Mouse (Mus musculus) gastrocnemius, postnatal 25 days (tissue): ENCODE results near the gene Ankrd53. TPM values are rescaled to one million over a fixed set of nuclear protein-coding genes. Genes with fewer than 3 reads are reported as not detected.
A peak's percentile ranks its signal among the peaks of the same experiment; 100 is the strongest.

Experiments
- DNase-seq: peaks from one replicate; pipeline ENCODE4 v3.0.0; 2022
- long read RNA-seq, 2 experiments: library from polyadenylated mRNA; stranded (forward); transcript quantifications; one replicate each; pipeline ENCODE4 v2.0.0; 2021
- total RNA-seq, 2 experiments: library from RNA; stranded (reverse); gene quantifications; 1 replicate in 1 of 2; 2 replicates in 1 of 2; pipeline ENCODE4 v1.2.3; 2021

The Ankrd53 gene
- not detected for total RNA-seq
- long read RNA-seq, experiment 1, result 0 reads
- long read RNA-seq, experiment 2, result 0 reads

DNA sequence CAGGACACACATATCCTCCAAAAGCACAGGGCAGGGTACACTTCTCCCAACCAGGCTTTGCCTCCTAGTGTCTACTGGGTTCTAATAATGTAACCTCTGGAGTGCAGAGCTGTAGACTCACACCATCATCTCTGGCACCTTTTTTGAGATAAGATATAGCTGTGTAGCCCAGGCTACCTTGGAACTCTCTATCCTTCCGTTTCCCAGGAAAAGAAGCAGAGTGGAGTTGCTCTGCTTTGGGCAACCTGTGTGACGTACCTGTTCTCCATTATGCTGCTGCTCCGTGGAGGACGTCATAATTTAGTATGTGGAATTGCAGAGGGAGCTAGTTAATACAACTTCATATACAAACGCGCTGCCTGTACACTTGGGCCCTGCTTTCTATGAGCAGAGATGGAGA lies at the start of gene Ankrd53:
TSS of gene Ankrd53 (plus strand) at position 301 of the 400 bp plus-strand sequence.
- no peak for DNase-seq

DNA sequence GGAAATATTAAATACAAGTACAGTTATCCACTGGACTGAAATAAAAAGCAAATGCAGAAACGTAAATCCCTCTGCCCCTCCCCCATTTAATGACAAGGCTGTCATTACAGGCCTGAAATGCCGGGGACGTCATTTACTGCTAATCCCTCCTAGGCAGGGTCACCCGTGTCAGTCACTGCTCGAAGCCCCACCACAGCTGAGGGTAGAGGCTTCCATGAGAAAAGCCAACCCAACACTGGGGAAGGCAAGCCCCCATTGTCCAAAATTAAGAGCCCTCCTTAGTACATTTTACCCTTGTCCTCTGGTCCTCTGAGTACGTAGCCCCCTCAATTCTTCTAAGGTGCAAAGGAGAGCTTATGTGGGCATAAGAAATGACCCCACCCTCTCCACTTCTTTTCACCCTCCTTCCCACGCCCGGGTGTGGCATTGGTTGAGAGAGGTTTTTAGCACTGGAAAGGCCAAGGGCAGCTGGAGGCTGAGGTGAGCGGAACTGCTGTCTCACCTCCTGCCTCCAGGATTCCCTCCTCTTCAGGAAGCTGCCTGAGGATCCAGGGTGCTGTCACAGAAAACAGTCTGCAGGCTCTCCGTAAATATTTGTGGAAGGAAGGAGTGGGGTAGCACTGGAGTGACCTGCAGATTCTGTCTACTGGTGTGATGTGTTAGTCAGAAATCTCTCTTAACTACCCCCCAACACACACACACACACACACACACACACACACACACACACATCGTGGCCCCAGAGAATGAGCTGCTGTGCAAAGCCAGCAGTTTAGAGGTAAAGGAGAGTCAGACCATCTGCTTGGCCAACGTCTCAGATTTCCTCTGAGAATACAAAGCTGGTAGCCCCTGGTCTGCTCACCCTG lies 48.9 kb upstream of the Ankrd53 start:
- no peak for DNase-seq

DNA sequence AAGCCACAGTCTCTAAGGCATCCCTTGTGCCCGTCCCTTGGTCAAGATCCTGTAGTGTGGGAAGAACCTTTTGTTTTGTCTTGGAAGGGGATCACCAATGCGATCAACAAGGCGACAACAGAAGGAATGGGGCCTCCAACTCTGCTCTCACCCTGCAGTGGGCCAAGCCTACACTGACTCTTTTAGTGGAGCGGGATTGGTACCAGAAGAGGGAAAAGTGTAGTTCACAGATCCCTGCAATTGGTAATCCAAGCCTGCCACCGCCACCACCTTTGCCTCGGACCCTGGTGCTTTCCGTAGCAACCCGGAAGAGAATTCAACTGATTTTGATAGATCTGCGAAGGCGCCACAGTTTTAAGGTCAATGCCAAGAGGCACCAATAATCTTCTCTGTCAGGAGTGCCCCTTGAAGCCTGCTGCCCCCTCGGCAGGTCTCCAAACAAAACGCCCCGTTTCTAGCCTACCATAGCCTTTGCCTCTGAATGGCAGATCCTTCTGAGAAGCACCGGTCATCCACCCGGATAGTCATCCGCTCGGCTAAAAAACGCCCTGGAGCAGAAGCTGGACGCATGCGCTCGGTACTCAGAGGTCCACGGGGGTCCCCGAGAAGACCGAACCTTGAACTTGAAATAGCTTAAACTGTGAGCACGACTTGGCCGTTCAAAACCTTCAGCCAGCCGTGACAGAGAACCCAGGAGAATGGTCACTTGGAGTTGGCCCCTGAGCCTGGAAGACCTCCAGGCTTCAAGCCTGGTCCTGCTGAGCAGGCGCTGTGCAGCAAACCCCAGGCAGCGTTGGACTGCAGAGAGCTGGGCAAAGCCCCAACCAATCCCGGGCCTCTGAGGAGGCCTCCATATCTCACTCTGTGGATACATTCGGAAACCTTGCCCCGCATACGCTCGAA lies 48.0 kb upstream of the Ankrd53 start:
- DNase-seq, result no peak

DNA sequence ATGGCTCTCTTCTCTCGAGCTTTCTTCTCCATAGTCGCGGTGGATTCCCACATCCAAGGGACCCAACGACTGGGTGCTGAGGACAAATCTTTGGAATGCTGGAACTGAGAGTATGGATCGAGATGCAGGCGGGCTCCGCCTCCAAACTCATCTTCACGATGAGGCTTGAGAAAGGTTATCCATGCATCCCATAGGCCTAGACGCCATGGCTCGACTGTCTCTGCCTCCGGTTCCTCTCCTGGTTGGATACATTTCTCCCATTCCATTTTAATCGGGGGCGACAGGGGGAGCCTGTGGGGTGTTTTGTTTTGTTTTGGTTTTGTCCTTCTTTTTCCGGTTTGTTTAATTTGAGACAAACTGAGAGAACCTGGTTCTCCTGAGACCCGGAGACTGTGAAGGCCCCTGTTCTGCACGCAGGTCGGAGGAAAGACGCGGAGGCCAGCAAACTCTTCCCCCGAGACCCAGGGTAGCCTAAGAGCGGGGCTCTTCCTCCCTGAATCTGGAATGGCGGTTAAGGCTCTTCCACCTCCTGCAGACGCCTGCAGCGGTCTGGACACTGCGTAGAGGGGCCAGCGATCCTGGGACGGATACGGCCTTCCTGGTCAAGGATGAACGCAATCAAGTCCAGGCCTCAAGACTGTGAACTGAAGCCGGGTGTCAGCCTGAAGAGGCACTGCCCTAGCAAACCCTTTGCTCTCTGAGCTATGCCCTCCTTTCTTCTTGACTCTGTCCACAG lies 46.8 kb upstream of the Ankrd53 start:
- no peak for DNase-seq

DNA sequence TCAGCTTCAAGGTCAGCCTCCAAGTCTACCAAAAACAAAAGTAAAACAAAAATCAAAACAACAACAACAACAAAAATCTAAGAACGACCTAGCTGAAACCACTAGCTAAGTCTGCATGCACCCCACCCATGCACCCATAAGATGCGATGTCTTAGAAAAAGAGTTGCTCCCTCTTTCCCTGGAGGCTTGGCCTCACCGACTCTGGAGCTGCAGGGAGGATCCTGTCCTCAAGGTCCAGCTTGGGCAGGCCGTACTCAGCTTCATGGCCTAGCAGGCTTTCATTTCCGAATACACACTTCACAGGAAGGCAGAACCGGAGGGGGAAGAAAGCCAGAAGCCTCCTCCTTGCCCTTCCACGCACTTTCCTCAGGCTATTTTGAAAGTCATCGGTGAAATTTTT lies 45.4 kb upstream of the Ankrd53 start:
- DNase-seq, result no peak

DNA sequence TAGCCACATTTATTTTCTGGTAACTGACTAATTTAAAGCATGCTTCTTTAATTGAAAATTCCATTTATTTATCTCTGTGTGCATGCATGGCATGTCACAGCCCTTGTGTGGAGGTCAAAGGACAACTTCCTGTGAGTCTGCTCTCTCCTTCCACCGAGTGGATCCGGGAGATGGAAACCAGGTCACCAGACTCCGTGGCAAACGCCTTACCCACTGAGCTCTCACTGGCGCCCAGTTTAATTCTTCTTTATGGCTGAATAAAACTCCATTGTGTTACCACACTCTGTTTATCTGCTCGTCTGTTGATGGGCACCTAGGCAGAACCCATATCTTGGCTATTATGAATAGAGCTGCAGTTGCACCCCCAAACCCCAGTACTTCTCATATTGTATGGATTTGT lies 39.9 kb upstream of the Ankrd53 start:
- no peak for DNase-seq

DNA sequence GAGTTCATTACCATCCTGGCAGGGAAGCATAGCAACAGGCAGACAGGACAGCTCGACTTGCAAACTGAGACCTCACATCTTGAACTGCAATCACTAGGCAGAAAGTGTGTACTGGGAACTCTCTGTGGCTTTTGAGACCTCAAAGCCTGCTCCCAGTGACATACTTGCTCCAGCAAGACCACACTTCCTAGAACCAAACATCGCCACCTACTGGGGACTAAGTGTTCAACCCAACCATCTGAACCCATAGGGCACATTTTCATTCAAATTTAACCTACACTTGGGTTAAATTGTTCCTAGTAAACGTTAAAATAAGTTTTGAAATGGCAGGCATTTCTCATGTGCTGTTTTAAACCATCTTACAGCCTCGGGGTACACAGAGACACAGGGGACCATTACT lies 35.3 kb upstream of the Ankrd53 start:
- no peak for DNase-seq

DNA sequence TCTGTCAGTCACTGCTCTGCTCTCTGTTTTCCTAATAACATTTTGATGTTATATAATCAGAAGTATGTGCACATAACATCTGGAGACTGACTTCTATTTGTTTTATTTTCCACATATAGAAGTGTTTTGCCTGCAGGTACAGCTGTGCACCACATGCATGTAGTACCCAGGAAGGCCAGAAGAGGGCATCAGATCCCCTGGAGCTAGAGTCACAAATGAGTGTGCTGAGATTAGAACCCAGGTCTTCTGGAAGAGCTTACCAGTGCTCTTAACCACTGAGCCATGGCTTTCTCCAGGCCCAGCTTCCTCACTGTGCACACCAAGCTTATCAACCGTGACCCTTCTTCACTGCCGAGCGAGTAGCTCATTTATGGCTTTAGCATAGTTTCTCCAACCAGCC lies 34.0 kb upstream of the Ankrd53 start:
- DNase-seq, result no peak

DNA sequence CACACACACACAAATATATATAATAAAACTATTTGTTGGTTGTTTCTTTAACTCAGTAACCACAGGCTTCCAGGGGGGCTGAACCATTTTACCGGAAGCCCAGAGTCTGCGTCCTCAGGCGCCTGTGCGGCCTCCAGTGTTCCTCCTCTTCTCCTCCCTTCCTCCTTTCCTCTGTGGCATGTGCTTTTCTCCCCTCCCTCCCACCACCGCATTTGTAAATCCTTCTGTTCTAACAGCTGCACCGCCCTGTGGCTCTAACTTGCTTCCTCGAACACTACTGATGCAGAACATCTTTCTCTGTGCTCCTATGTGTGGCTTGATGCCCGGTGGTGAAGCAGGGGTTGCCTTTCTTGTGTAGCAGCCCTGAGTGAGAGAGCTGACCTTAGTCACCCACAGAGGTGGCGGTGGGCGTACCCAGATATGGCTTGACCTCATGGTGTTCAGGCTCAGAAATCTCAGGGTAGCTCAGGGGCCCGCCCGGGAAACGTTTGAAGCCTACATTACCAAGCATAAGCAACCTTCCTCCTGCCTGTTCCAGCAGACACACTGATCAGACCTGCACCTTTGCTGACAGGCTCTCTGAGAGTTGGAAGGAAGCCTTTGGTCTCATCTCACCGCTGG lies 33.0 kb upstream of the Ankrd53 start:
- no peak for DNase-seq

DNA sequence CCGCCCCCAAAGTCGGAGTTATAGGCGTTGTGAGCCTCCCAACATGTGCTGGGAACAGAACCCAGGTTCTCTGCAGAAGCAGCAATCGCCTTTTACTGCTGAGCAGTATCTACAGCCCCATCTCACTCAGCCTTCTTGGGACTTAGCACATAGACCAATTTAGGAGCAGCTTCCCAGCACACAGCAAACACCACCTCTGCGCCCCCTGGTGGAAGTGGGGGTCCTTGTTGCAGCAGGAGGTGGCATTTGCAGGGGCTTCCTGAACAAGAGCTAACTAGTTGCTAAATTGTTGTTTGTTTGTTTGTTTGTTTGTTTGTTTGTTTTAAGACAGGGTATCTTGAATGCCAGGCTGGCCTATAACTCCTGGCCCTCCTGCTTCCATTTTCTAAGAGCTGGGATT lies 31.3 kb upstream of the Ankrd53 start:
- peak; percentile 25 for DNase-seq

DNA sequence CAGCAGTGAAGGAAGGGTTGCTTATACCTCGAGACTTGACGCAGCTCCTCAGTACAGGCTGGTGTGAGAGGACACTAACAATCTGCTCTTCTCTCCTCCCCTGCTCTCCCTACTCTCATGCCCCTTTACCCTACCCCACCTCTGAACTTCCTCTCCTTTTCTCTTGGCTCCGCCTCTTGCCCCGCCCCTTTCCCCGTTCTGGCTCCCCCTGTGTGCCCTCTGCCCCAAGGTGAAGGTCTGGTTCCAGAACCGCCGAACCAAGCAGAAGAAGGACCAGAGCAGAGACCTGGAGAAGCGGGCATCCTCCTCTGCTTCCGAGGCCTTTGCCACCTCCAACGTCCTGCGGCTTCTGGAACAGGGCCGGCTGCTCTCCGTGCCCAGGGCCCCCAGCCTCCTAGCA lies 25.1 kb upstream of the Ankrd53 start:
- no peak for DNase-seq

DNA sequence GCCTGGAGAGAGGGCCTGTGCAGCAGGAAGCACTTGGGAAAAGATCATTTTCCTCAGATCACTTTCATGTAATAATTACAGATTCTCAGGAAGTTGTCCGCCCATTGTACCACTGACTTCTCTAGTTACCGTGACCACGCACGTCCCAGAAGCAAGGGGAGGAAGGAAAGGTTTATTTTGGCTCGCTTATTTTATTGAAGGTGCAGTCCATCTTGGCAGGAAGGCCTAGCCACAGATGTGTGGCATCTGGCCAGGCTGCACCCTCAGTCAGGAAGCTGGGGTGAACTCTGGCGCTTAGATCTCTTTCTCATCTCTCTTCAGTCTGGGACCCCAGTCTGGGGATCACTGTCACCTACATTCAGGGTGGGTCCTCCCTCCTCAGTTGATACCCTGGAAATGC lies 23.8 kb upstream of the Ankrd53 start:
- DNase-seq, result no peak

DNA sequence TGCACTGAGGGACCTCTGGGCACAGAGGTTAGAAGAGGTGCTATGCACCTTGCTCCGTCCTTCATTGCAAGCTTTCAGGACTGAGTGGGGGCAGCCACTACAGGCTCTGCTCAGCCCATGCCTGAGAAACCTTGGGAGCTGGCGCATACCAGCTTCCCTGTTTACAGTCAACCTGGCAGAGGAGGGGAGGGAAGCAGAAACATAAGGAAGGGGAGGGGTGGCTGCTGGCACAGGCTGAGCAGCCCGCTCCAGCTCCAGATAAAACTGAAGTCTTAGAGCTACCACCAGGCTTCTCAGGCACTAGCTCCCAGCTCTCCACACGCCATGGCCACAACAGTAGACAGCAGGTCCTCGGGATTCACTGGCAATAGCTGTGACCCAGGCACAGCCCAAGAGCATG lies 19.7 kb upstream of the Ankrd53 start, which contains the start of gene Atp6v1b1:
TSS of gene Atp6v1b1 (plus strand) at position 230 of the 400 bp plus-strand sequence.
- DNase-seq, result no peak

DNA sequence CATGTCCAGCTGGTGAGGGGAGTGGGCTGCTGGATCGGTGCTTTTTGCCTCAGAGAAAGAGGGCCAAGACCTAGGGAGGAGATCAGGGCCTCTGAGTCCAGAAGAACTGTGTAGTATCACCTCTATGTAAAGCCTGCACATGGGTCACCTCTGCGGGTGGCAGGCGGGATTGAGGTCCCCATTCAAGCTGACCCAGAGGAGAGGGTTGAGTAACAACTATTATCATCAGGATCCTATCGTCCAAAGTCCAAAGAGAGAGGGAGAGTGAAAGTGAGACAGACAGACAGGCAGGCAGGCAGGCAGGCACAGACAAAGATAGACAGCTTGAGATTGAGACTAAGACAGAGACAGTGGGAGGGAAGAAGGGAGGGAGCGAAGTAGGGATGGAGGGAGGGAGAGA lies 19.2 kb upstream of the Ankrd53 start:
- no peak for DNase-seq

DNA sequence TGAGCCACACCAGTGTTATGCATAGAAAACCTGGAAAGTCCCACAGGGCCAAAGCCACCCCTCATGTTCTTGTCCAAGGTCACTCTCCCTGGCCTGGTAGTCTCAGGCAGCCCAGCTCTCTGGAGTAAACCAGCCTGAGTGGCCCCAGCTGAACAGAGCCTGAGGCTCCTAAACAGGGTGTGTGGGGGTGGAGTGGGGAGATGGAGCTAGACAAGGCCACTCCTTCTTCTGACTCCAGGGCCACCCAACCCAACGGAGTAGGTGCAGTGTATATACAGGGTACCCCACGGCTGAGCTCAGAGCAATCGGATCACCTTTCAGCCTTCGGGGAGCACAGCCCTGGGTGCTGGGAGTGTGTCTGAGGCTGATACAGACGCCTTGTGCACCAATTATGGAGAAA lies 18.3 kb upstream of the Ankrd53 start:
- DNase-seq, result no peak

DNA sequence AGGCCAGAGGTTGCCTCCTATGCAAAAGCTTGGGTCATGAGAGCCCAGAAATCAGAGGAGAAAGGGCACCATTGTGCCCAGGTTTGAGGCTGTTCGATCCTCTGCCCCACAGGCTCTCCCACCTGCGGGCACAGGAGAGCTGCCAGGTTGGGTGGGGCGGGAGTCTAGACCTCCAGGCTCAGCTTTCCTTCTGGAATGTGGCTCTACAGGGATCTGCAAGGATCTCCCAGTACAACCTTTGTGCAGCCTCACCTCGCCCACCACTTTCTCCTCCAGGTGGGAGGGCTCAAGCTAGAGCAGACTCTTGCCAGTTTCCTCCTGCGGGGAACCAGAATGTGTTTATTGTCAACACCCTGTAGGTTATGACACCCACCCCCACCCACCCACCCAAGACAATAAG lies 17.9 kb upstream of the Ankrd53 start:
- DNase-seq, result no peak

DNA sequence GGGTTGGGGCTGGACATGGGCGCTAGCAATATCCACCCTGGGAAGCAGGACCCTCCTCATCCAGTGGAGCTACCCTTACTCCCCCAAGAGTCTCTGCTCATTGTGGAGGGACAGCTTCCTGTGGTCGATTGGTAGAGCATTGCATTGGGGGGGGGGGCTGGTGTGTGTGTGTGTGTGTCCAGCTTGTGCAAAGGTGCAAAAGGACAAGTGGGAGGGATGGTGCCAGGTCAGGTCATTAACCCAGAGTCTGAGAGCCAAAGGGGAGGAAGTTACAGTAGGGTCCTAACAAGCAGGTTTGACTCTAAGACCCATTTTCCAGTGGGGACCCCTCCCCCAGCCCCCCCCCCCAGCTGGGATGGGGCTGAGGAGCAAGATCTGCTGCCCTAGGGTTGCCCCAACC lies 17.0 kb upstream of the Ankrd53 start:
- no peak for DNase-seq

DNA sequence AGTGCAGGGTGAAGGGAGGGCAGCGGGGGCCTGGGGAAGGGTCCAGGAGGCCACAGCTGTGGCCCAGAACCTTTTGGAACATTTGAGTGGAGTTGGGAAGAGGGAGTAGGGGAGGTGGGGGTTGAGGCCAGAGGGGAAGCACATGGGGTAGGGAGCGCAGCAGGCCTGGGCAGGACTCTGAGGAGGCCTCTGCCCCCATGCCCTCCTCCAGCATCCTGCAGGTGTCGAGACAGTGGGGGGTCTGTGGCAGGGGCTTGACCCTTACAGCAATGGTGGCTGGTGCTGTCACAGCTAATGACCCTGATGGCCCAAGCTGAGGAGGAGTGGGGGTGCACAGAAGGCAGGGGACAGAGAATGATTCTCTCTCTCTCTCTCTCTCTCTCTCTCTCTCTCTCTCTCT lies 13.2 kb upstream of the Ankrd53 start:
- no peak for DNase-seq

DNA sequence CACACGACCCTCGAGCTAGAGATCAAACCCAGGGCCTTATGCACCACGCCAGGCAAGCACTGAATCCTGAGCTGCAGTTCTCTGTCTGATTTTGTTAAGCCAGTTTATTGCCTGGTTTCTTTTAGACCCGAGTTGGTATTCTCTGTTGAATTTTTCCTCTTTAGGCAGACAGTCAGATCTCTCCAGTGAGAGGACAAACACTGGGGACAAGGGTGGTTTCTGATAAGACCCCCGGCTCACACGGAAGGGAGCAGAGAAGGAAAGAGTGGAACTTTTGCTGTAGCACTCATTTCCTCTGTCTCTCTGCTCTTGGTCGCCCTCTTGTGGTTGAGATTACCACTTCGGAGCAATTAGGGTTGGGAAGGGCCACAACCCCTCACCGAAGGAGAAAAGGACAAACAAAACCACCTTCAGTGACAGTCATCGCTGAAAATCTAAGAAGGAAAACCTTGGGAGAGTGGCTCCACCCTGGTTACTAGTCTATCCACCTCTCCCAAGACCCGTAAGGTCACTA lies 12.2 kb upstream of the Ankrd53 start:
- no peak for DNase-seq

DNA sequence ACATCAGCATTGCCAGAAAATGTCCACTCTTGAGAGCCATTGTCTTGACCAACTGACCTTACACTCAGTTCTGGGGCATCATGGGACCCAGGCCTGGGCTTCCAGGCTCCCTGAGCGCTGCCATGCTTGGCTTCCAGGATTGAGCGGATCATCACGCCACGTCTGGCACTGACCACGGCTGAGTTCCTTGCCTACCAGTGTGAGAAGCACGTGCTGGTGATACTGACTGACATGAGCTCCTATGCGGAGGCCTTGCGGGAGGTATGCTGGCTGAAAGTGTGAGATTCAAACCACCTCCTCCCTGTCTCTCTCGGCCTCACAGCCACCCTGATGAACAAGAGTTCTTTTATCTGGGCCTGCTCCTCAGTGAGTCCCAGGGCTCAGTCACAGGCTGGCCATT lies 6.4 kb upstream of the Ankrd53 start:
- no peak for DNase-seq

DNA sequence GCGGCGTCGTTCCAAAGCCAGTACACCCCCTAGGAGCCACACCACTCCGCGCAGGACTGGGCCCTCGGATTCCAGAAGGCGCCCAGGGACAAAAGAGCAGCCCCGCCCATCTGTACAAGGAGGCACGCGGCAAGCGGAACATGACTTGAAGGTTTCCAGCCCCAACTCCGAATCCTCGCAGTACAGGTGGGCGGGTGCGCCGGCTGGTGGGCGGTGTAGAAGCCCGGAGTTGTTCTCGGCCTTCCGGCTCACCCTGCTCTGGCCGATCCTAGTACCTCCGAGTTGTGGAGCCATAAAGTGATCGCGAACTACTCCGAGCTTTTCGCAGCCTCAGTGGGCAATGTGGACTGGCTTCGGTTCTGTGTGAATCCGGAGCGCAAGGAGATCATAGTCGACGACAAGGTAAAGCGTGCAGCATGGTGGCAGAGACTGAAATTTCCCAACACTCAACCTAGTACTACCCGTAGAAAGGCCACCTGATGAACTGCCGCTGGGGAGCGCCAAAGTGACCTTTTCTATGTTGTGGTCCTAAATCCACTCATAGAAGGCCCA lies 512 bp downstream of the Ankrd53 start:
- DNase-seq, result no peak
